Mouse (Mus musculus) testis, adult 2 months (tissue): ENCODE data around the gene Akr1a1. TPM values are rescaled to one million over a fixed set of nuclear protein-coding genes. Genes with fewer than 3 reads are reported as not detected.

Source experiments
- H3K27ac ChIP-seq: fragments of 200-500 bp; 2 replicates; pipeline ENCODE4 v1.5.1; 2012; ENCODE audit warnings: low read depth, low read length; ENCODE audit not compliant: control insufficient read depth, insufficient read depth
- H3K27me3 ChIP-seq: fragments of 200-500 bp; 2 replicates; pipeline ENCODE4 v1.6.1; 2012; ENCODE audit warnings: mild to moderate bottlenecking, low read length, moderate library complexity; ENCODE audit not compliant: control insufficient read depth, insufficient read depth
- H3K36me3 ChIP-seq: fragments of 200-500 bp; 2 replicates; pipeline ENCODE4 v1.6.1; 2012; ENCODE audit warnings: mild to moderate bottlenecking, low read length; ENCODE audit not compliant: control insufficient read depth, insufficient read depth
- H3K4me1 ChIP-seq: fragments of 200-500 bp; 2 replicates; pipeline ENCODE4 v1.6.1; 2012; ENCODE audit warnings: low read length; ENCODE audit not compliant: control insufficient read depth, insufficient read depth
- H3K4me3 ChIP-seq: fragments of 200-500 bp; 2 replicates; pipeline ENCODE4 v1.5.1; 2012; ENCODE audit warnings: low read depth, mild to moderate bottlenecking, low read length, moderate library complexity, mixed read lengths; ENCODE audit not compliant: control insufficient read depth
- CTCF ChIP-seq: fragments of 200-500 bp; IDR thresholded peaks from 2 replicates; pipeline ENCODE4 v1.5.1; 2012; ENCODE audit warnings: low read depth, mild to moderate bottlenecking, inconsistent platforms, low read length, moderate library complexity; ENCODE audit not compliant: control insufficient read depth, insufficient read depth, insufficient replicate concordance
- POLR2A ChIP-seq: fragments of 200-500 bp; IDR thresholded peaks from 2 replicates; pipeline ENCODE4 v1.6.1; 2012; ENCODE audit warnings: low read depth, mild to moderate bottlenecking, inconsistent platforms, low read length, moderate library complexity; ENCODE audit not compliant: control insufficient read depth
- polyA plus RNA-seq: library from polyadenylated mRNA; depleted of rRNA; stranded (reverse); fragments of >200 nt; gene quantifications from 2 replicates; pipeline ENCODE4 v1.2.3, GENCODE M21; 2012

Gene Akr1a1
- polyA plus RNA-seq, 1 experiment, result 103 TPM

DNA sequence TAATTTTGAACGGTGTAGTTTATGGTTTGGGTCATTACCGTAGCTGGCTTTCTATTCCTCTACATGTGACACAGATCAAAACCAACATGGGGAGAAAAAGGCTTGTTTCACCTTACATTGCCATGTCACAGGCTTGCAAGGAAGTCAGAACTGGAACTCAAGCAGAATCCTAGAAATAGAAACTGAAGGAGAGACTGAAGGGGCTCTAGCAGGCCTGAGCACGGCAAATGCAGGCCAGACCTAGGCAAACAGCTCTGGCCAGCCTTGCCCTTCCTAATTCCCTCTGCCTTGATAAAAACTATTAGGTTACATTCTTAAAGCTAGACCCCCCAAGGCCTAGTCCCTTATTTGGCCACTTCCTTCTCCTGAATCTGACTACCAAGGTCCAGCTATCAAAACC lies 4.2 kb upstream of the Akr1a1 start:
- no peak overlapping the region for H3K27ac ChIP-seq
- TF ChIP-seq CTCF, result no peak
- TF ChIP-seq POLR2A, result no peak
- H3K27me3 ChIP-seq, result no peaks in the 10 kb centered on the region
- no peak overlapping the region for H3K4me3 ChIP-seq
- H3K36me3 ChIP-seq, result no peaks in the 10 kb centered on the region
- peaks cover 5% of the 10 kb centered on the region for H3K4me1 ChIP-seq

DNA sequence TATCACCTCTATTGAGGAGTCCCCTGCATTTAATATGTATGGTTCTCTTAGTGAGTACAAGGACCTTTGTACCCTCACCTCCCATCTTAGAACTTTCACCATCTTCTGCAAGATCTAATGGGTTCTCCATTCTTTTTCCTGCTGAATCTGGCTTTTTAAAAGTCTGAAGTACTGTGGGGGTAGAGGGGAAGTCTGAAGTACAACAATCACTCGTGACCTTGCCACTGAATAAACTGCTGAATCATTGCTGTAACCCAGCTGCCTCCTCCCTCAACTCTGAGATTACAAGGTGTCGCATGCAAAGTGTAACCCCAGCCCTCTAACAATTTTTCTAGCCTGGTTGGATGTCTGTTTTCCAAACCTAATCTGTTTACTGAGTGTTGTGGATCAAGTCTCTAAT lies 3.6 kb upstream of the Akr1a1 start:
- H3K27me3 ChIP-seq, result no peaks in the 10 kb centered on the region
- H3K4me3 ChIP-seq, result no peak overlapping the region
- H3K36me3 ChIP-seq, result no peaks in the 10 kb centered on the region
- TF ChIP-seq POLR2A (no peak), CTCF (no peak)
- H3K4me1 ChIP-seq, result peaks cover 5% of the 10 kb centered on the region
- no peak overlapping the region for H3K27ac ChIP-seq

DNA sequence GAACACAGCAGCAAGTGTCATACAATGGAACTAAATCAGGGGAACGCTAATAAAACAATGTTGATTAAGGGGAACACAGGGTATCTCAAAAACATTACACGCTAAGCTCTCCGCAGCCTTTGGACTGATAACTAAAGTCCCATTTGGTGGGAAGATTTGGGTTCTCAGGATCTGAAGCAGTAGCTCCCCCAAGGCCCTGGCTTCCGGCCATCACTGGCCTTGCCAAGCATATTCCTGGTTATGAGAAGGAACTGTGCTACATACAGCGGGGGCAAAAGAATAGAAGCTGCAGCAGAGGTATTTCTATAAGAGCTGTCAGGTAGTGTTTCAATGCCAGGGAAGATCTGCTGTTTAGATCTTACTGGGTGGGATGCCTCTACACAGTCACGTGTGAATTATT lies 1.7 kb upstream of the Akr1a1 start:
- Histone ChIP-seq H3K4me3 (no peak overlapping the region), H3K27me3 (no peaks in the 10 kb centered on the region), H3K27ac (peak overlapping the region; percentile 17), H3K36me3 (no peaks in the 10 kb centered on the region), H3K4me1 (peaks cover 5% of the 10 kb centered on the region)
- TF ChIP-seq CTCF (no peak), POLR2A (no peak)

DNA sequence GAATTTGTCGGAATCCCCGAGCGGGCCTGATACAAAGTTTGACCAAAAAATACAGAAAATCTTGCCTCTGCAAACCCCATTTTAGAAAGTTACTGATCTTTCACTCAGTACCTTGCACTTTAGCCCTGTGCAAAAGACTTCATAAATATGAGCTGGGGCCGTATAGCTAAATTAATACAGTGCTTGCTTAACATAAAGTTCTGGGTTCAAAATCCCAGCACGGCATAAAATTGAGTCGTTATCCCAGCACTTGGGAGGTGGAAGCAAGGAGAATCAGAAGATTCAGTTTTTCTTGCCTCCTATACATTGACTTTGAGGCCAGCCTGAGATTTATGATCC lies 286 bp upstream of the Akr1a1 start:
- no peaks in the 10 kb centered on the region for H3K36me3 ChIP-seq
- H3K4me1 ChIP-seq, result peaks cover 5% of the 10 kb centered on the region; the same call in 1 of the 2 replicates
- TF ChIP-seq CTCF (no peak), POLR2A (no peak)
- no peaks in the 10 kb centered on the region for H3K27me3 ChIP-seq
- H3K27ac ChIP-seq, result peak overlapping the region; percentile 63
- peak overlapping the region; percentile 46; the same call in 1 of the 2 replicates for H3K4me3 ChIP-seq

DNA sequence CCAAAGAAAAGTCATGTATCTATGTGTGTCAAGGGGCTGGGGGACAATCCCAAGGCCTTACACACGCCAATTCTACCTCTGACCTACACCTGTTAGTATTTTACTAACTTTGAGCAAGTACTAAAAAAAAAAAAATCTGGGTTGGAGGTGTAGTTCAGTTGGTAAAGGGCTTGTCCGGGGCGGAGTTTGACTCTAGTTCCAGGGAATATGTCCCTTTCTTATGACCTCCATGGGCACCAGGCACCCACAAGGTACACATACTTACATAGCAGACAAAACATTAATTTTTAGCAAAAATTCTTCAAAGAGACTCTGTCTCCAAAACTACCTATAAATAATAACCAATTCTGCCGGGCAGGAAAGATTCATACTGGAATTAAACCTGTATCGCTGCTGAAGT lies 1.1 kb downstream of the Akr1a1 start:
- no peaks in the 10 kb centered on the region for H3K36me3 ChIP-seq
- peak overlapping the region; percentile 92; the same call in 1 of the 2 replicates for H3K4me3 ChIP-seq
- TF ChIP-seq CTCF (no peak), POLR2A (no peak)
- no peak overlapping the region for H3K27ac ChIP-seq
- peaks cover 5% of the 10 kb centered on the region; the same call in 1 of the 2 replicates for H3K4me1 ChIP-seq
- H3K27me3 ChIP-seq, result no peaks in the 10 kb centered on the region

DNA sequence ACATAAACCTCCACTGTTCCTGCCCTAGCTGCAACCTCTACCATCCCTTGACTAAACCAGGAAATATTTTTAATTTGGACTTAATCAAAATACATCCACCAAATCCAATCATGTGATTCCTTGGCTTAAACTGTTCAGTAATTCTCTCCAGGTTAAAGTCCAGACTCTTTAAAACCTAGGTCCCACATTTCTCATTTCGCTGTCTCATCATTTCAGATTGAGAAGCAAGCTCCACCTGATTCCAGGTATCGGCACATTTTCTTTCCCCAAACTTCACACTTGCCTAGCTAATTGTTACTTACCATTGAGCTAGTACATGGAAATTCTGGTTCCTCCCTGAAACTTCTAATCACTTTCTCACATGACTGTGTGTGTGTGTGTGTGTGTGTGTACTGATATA lies 2.1 kb downstream of the Akr1a1 start:
- no peak overlapping the region for H3K27ac ChIP-seq
- H3K4me3 ChIP-seq, result no peak overlapping the region
- TF ChIP-seq CTCF (no peak), POLR2A (no peak)
- no peaks in the 10 kb centered on the region for H3K36me3 ChIP-seq
- peaks cover 5% of the 10 kb centered on the region; the same call in 1 of the 2 replicates for H3K4me1 ChIP-seq
- no peaks in the 10 kb centered on the region for H3K27me3 ChIP-seq

DNA sequence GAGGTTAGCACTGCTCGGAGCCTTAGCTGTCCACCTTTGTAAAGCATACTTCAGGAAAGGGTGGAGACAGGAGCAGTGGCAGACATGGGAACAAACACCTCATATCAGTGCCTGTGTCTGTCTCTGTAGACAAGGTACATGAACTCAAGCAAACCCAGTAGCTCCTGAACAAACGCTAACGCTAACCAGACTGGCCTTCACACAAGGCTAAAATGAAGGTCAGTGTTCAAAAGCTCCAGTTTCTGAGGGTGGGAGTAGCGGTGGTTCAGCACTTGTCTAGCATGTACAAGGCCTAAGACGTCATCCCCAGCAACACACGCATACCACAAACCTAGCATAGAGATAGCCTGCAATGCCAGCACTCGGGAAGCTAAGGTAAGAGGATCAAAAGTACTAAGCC lies 5.9 kb downstream of the Akr1a1 start:
- Histone ChIP-seq H3K4me1 (no peaks in the 10 kb centered on the region; the same call in 1 of the 2 replicates), H3K36me3 (no peaks in the 10 kb centered on the region)

DNA sequence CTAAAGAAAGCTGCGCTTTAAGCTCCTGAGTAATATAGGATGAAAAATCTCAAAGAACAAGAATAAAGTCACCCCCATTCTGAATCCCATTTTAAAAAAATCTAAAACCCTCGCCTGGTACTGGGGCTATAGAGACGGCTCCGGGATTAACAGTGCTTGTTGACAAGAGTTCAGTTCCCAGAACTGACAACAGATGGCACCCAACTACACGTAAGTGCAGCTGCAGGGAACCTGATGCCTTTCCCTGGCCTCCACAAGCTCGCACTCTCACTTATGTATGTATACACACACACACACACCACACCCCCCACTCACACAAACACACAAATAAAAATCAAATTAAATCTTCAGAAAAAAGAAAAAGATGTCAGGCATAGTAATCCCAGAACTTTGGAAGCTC lies 7.2 kb downstream of the Akr1a1 start:
- H3K36me3 ChIP-seq, result peaks cover 4% of the 10 kb centered on the region
- H3K27me3 ChIP-seq, result no peaks in the 10 kb centered on the region
- H3K4me3 ChIP-seq, result no peak overlapping the region
- TF ChIP-seq POLR2A, result no peak
- no peak; the same call in 1 of the 2 replicates for TF ChIP-seq CTCF
- no peak overlapping the region for H3K27ac ChIP-seq
- H3K4me1 ChIP-seq, result no peaks in the 10 kb centered on the region

More for the DNA sequence above, 5.9 kb downstream of the Akr1a1 start:
- no peak for TF ChIP-seq CTCF
- TF ChIP-seq POLR2A, result no peak
- Histone ChIP-seq H3K27me3 (no peaks in the 10 kb centered on the region), H3K27ac (no peak overlapping the region), H3K4me3 (no peak overlapping the region)
